Comparison of ENCODE assay signal across 8 mouse cellular contexts in genomic region chr13:95960477-95961185, GRCm38 (mm10).
DNase-seq lines count a peak whose midpoint lies in the region; ATAC-seq and TF ChIP-seq lines count a peak whose summit lies in the region.

No protein-coding gene starts in this region.

- peak overlapping the region; percentile 77; the same call in 1 of the 2 replicates for H3K27ac ChIP-seq in left cerebral cortex, adult 2 months
- H3K27ac ChIP-seq in forebrain, embryonic 10.5 days: peak overlapping the region; percentile 83
- no peak overlapping the region for H3K27ac ChIP-seq in liver, adult 2 months (replicated peaks; ENCODE audit: insufficient read depth, low read depth, low read length)
- H3K27ac ChIP-seq in neural tube, embryonic 14.5 days (ENCODE audit: low read depth, low read length): no peak overlapping the region

- H3K4me3 ChIP-seq in left cerebral cortex, adult 2 months: peak overlapping the region; percentile 44
- H3K4me3 ChIP-seq in forebrain, embryonic 10.5 days: peak overlapping the region; percentile 53
- H3K4me3 ChIP-seq in liver, adult 2 months (ENCODE audit: insufficient read depth, low read depth, low read length): peak overlapping the region; percentile 52
- peak overlapping the region; percentile 23 for H3K4me3 ChIP-seq in neural tube, embryonic 14.5 days (ENCODE audit: low read depth, low read length)

- no peak for TF ChIP-seq CTCF in left cerebral cortex, adult 2 months (IDR thresholded peaks at IDR 0.05)
- TF ChIP-seq CTCF in liver, adult 2 months (IDR thresholded peaks at IDR 0.05; ENCODE audit: low read depth, low read length): no peak

- H3K9me3 ChIP-seq in forebrain, embryonic 10.5 days: no peaks in the 10 kb centered on the region
- H3K9me3 ChIP-seq in neural tube, embryonic 14.5 days (ENCODE audit: control insufficient read depth, low read length): no peaks in the 10 kb centered on the region

- intact Hi-C loops in left cerebral cortex, adult 2 months (cut with DNase I): loop anchor here (1.0 to 10.0 kb wide), 4 partner anchors 48 to 396 kb away; partner anchors contain the start of gene Iqgap2
- intact Hi-C loops in left cerebral cortex, postnatal 10 days (cut with DNase I): loop anchor here (10.0 kb wide), 1 partner anchor 396 kb away; no protein-coding TSS in a partner anchor

- peaks cover 24% of the 10 kb centered on the region for H3K27me3 ChIP-seq in forebrain, embryonic 10.5 days (ENCODE audit: poor library complexity, severe bottlenecking)
- no peaks in the 10 kb centered on the region for H3K27me3 ChIP-seq in liver, adult 2 months (ENCODE audit: control insufficient read depth, insufficient read depth, low read length)
- H3K27me3 ChIP-seq in neural tube, embryonic 14.5 days (ENCODE audit: control insufficient read depth, insufficient read depth, low read length): no peaks in the 10 kb centered on the region

- DNase-seq in left cerebral cortex, adult 2 months (ENCODE audit: extremely low spot score in 1 of 2, low spot score in 2 of 2): no peak
- DNase-seq in left cerebral cortex, postnatal 10 days (ENCODE audit: extremely low spot score in 1 of 2, low spot score in 2 of 2): no peak
- no peak for DNase-seq in forebrain, embryonic 10.5 days (ENCODE audit: extremely low spot score, low spot score)
- DNase-seq in liver, adult 2 months (ENCODE audit: extremely low read depth, low read depth, low spot score): peak; percentile 25
- no peak for DNase-seq in left cerebral cortex, adult 18-20 months (ENCODE audit: low spot score in 2 of 2)
- no peak for DNase-seq in cerebellum, postnatal 10 days

- WGBS in forebrain, embryonic 10.5 days: 6% methylated on average over 10 of the region's 10 CpGs
- WGBS in liver, adult 2 months: 10% methylated on average over 10 of the region's 10 CpGs
- 6% methylated on average over 10 of the region's 10 CpGs for WGBS in neural tube, embryonic 14.5 days

- H3K9ac ChIP-seq in liver, adult 2 months (ENCODE audit: low read depth, low read length): peak overlapping the region; percentile 17
- no peak overlapping the region for H3K9ac ChIP-seq in neural tube, embryonic 14.5 days (replicated peaks; ENCODE audit: low read depth, low read length)

- ATAC-seq in neural tube, embryonic 14.5 days (ENCODE audit: low read depth): no peak
- ATAC-seq in erythroid progenitor cell, adult 5-6 weeks (replicated peaks; ENCODE audit: low FRiP score, poor library complexity, severe bottlenecking): no peak

- TF ChIP-seq POLR2A in liver, adult 2 months (IDR thresholded peaks at IDR 0.05; ENCODE audit: extremely low read depth, insufficient read depth, low read length): no peak

- H3K4me2 ChIP-seq in neural tube, embryonic 14.5 days (ENCODE audit: low read depth, low read length): peak overlapping the region; percentile 50

- H3K36me3 ChIP-seq in forebrain, embryonic 10.5 days (replicated peaks): no peaks in the 10 kb centered on the region
- H3K36me3 ChIP-seq in liver, adult 2 months (ENCODE audit: control insufficient read depth, insufficient read depth, low read length): no peaks in the 10 kb centered on the region
- no peaks in the 10 kb centered on the region for H3K36me3 ChIP-seq in neural tube, embryonic 14.5 days (ENCODE audit: control insufficient read depth, insufficient read depth, low read length)

- H3K79me2 ChIP-seq in liver, adult 2 months (ENCODE audit: control insufficient read depth, insufficient read depth, low read length): no peaks in the 10 kb centered on the region

- H3K4me1 ChIP-seq in forebrain, embryonic 10.5 days: peaks cover 51% of the 10 kb centered on the region
- H3K4me1 ChIP-seq in liver, adult 2 months (ENCODE audit: control insufficient read depth, insufficient read depth, low read length): no peaks in the 10 kb centered on the region
- peaks cover 9% of the 10 kb centered on the region; the same call in 1 of the 2 replicates for H3K4me1 ChIP-seq in neural tube, embryonic 14.5 days (ENCODE audit: control insufficient read depth, insufficient read depth, low read length)

Comparison
In these comparisons a context has a peak if more than half of its experiments do, and no peak if none do; other contexts are left out.
1. H3K27ac ChIP-seq: peak in left cerebral cortex, adult 2 months (single experiment) and forebrain, embryonic 10.5 days (single experiment); none in liver, adult 2 months (single experiment) and neural tube, embryonic 14.5 days (single experiment).
2. Peak in every context shown above with its lines, with median percentiles within 50 percentile points of each other: H3K4me3 ChIP-seq.